Mouse (Mus musculus) lung, postnatal 10 days (tissue): ENCODE measurements around the gene Eef1g.
"Not testable (repeated sequence)": the region's sequence is repeated elsewhere in the genome, so short reads cannot be mapped to it uniquely, and the experiment has no call there.

Experiments used
- DNase-seq: peaks from one replicate; pipeline ENCODE4 v3.0.0; 2021

Eef1g gene

DNA sequence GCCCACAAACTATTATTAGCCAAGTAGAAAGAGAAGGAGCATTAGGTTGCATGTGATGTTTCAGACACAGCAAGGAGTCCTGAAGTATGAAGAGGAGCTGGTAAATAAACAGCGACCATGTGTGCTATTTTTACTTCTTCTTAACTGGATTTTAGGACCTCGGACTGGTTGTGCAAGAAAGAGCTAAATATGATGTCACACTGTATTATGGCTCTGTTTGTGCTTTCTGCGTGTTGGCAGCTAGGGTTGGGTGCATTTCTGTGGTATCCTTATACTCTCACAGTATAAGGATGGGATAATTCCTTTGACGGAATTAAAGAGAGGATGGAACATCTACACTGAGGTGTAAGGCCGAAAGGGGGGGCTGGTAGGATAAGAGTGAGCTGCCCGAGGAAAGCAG, 21.6 kb upstream of the Eef1g start:
- DNase-seq = no peak

- DNase-seq = no peak
These were observed 19.9 kb upstream of the Eef1g start for GRCm38 (mm10) chr19:8946929-8947328.

DNA sequence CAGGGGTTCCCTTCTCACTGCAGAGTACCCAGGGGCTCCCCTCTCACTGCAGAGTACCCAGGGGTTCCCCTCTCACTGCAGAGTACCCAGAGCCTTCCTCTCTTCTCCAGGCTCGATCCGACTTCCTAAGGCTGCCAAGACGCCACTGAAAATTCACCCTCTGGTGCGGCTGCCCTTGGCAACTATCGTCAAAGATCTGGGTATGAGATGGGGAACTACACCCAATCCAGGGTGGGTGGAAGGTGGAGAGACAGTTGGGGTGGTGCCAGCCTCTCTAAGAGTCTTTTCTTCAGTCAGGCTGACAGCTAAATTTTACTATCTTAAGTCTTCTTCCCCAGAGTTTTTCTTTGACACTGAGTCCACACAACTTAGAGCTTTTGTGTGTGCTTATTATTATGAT, 16.7 kb upstream of the Eef1g start:
- DNase-seq = no peak

DNA sequence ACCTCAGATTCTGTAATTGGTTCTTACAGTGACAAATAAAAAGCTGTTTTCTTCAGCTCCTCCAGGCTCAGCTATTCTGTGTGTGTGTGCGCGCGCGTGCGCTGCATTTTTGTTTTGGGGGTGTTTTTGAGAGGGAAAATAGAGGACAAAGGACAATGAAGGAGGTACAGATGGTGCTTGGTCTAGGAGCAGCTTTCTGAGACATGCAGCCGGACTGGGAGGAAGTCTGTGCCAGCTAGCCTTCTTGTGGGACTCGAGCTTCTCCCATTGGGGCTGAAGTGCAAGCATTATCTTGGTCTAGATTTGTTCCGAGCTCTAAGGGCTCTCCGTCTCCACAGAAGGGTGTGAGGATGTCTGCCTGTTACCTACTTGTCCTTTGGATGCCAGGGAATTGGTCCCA, 14.6 kb upstream of the Eef1g start:
- no peak for DNase-seq

- peak; percentile 95 for DNase-seq
These were observed 13.5 kb upstream of the Eef1g start, which contains the start of gene Tut1 for GRCm38 (mm10) chr19:8953135-8954039. Tut1 (plus strand) TSS chr19:8953847.

GRCm38 (mm10) chr19:8954171-8954570, 12.7 kb upstream of the Eef1g start:
- no peak for DNase-seq

- no peak for DNase-seq
These were observed 4.6 kb upstream of the Eef1g start for GRCm38 (mm10) chr19:8962256-8962655.

GRCm38 (mm10) chr19:8965075-8965474, 1.8 kb upstream of the Eef1g start:
- no peak for DNase-seq

DNA sequence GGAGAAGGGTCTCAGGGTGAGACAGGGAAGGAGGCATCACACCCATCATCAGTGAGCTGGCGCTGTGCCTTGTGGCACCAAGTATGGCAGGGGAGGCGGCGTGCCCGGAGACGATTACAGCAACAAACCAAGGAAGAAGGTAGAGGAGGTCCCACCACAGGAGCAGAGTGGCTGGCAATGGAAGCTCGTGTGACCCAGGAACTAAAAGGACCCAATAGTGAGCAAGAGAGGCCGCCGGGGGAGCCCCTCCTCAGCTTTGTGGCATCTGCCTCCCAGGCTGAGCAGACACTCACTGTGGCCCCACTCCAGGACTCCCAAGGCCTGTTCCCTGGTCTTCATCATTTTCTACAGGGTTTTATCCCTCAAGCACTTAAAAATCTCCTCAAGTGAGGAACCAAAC, 1.1 kb upstream of the Eef1g start:
- DNase-seq = peak; percentile 64

GRCm38 (mm10) chr19:8966198-8966589, 647 bp upstream of the Eef1g start:
- no peak for DNase-seq

DNA sequence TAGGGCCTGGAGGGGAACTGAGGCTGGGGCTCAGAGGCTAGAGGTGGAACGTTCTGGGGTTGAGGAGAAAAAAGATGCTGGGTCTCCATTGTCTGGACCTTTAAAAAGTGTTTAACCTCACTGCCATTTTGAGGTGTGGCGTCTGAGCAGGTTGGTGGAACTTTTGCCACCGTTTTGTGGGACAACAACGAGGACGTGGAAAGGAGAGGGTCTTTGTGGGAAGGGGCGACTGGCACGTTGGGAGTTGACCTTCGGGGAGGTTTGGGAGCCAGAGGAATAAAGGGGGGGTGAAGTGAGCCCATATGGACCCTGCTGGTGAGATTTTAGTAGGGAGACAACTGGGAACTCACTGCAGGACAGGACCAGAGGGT, 517 bp downstream of the Eef1g start:
- DNase-seq = no peak

DNA sequence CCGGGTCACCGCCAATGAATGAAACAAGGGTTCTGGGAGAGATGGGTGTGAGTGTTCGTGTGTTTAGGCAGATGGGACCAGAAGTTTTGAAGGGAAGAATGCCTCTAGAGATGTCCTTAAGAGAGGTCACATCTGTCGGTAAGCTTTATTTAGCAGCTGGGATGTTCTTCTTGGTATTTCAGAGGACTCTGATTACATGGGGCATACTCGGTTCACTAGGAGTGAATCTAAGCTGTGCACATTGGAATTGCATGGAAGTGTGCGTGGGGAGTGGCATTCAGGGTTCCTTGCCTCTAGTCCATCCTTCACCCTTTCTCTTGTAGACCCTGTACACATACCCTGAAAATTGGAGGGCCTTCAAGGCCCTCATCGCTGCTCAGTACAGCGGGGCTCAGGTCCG, 1.1 kb downstream of the Eef1g start:
- DNase-seq = no peak

DNA sequence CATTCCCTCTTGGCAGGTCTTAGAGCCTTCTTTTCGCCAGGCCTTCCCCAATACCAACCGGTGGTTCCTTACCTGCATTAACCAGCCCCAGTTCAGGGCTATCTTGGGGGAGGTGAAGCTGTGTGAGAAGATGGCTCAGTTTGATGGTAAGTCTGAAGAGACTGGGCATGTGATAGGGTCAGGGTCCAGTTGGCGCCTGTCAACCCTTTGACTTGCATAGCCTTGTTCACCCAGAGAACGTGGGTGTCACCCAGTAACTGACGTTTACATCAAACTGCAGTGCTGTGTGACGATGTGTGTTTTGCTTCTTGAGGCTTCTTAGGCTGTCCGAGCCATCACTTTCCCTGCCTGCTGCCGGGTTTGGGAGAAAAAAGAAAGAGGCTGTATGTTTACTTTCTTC, 5.7 kb downstream of the Eef1g start:
- not testable (repeated sequence) for DNase-seq

- no peak for DNase-seq
These were observed 7.8 kb downstream of the Eef1g start for GRCm38 (mm10) chr19:8974638-8975037.

DNA sequence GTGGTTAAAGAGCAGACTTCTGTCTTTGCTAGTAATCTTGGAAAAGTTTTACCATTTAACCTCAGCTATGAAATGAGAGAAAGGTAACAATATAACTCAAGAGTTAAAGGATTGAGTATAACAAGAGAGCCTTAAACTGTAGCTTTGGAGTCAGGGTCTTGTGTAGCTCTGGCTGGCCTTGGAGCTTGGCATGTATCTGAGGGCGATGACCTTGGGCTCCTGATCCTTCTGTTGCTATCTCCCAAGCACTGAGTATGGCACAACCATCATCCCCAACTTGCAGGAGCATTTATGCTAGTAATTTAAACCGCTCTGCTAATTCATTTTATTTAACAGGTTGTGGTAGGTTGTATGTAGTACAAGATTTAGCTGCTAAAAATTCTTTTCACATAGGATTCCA, 8.7 kb downstream of the Eef1g start:
- DNase-seq = no peak

GRCm38 (mm10) chr19:8976535-8976934, 9.7 kb downstream of the Eef1g start:
- peak; percentile 65 for DNase-seq

GRCm38 (mm10) chr19:8980771-8981170, 13.9 kb downstream of the Eef1g start:
- peak; percentile 36 for DNase-seq

DNA sequence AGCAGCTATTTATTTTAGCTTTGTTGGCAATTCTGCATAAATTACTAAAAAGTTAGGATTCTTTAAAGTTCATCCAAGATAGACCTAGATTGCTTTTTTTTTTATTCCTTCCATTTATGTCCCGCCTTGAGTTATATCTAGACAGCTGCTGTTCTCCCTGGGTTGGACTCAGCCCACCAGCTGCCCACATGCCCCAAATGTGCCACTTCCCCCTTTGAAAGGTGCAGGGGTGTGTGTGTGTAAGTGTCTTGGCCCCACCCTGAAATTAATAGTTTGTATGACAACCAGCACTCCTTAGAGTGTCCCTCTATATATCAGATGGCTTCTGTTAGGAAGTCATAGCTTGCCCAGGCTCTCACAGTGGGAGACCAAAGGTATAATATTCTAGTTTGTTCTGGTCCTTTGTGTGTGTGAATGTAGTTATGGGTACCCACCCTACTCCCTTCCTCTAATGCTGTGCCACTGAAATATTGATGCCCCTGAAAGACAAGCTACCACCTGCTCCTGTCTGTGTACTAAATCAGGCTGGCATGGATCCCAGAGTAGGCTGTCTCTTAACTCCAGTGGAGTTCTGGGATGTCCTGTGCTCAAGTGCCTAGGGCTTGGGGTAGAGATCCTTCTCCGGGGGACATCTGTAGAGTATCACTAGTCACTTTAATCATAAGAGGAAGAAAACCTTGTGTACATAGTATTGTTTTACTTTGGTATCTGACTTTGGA, 14.8 kb downstream of the Eef1g start:
- DNase-seq = peak; percentile 49

- peak; percentile 63 for DNase-seq
These were observed 15.7 kb downstream of the Eef1g start for GRCm38 (mm10) chr19:8982303-8983149.

DNA sequence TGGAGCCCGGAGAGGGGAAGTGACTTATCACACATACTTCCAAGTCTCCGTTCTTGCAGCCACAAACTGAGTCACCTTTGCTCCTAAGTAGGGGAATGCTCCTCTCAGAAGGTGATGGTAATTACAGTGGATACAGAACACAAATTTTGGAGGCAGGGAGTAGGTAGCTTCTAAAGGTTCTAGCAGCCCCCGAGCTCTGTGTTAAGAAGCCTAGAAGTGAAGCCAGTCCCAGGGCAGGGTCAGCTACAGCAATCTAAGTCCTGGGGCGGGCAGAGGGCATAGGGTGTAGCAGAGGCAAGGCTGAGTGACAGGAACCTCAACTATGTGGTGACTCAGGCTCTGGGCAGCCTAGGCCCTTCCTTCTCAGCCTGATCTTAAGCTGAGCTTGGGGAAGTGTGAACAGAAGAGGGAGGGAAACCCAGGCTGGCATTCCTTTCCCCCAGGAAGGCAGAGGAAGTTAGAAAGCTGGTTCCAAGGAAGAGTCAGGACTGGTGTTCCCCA, 16.4 kb downstream of the Eef1g start:
- DNase-seq = peak; percentile 69

GRCm38 (mm10) chr19:8984255-8984868, 17.5 kb downstream of the Eef1g start:
- DNase-seq = peak; percentile 92

- DNase-seq = peak; percentile 34
These were observed 19.1 kb downstream of the Eef1g start for GRCm38 (mm10) chr19:8985891-8986290.

- peak; percentile 25 for DNase-seq
These were observed 21.0 kb downstream of the Eef1g start for GRCm38 (mm10) chr19:8987816-8988215.
